Mouse (Mus musculus) T-cell, adult 66 days (primary cell): ENCODE results near the gene Ddx56. TPM values are rescaled to one million over a fixed set of nuclear protein-coding genes. Genes with fewer than 3 reads are reported as not detected.

Experiments used
- total RNA-seq, 2 experiments: library from RNA; stranded (reverse); gene quantifications; 3 replicates in 1 of 2; 4 replicates in 1 of 2; pipeline ENCODE4 v1.2.4; 2023

Gene Ddx56
- 10 to 100 TPM; 81.5 to 92.5 TPM for total RNA-seq

DNA sequence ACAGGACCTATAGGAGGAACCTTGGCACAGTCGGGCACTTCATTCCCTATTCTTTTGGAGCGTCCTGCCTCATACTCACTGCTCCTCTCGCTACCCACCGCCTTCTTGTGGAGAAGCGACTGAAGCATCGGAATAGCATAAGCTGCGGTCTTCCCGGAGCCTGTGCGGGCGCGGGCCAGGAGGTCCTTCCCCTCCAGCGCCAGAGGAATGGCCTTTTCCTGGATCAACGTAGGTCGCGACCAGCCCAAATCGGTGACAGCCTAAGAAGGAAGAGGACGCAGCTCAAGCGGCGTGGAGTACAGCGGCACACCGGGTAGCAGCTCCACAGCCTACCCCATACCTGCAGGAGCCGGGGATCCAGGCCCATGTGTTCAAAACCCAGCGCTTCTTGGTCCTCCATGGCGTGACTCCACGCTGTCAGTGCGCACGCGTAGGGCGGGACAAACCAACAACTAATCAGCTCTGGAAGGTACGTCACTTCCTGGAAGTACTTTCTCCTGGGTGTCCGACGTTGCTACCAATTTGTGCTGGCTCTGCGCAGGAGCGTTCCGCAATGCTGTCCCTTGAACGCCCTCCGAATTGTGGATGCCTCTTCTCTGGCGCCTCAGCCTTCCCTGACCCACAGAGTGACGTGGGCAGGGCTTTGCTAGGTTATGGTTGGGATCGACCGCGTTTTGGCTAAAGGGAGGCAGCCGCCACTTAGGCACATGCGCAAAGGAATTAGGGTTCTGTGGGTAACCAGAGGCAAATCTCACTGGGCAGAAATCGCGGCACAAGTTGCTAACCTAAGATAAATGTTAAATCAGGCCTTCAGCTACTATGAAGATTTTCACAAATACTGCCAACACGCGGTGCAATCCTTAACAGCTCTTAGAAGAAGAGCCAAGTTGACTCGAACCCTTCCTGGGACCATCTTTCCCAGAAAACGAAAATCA, at the start of gene Ddx56:
Ddx56 (minus strand) TSS at position 453 of the 935 bp plus-strand sequence.

GRCm38 (mm10) chr11:6291401-6292115, 24.0 kb upstream of the Ddx56 start, which contains the start of gene Ogdh:
Gene Ogdh (plus strand): TSS chr11:6291633.

DNA sequence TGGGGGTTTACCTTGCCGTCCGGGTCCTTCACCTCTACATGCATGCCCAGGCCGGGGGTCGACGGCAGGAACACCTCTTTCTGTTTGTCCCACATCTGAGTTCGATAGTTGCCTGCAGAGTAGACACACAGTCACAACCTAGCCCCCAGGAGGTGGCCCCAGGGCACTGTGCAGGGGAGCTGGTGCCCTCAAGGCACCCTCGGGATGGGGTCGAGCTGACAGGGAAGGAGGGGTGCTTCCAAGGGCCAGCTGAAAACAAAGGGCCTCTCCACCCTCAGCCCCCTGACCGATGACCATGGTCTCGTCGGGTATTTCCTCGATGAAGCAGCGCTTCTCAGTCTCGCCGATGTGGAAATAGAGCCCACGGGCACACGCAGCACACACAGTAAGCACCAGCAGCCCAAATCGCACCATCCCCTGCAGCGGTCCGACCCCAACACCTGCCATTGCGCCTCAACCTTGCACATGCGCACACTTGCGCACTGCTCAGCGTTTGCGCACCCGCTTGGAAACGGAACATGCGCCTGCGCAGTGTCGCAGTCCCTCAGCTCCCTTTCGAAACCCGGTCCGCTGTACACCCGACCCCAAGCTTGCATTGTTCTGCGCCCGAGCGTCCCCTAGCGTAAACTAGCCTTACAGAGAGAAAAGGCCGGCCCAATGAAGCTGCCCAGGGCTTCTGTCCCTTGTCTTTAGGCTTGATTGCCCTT, 7.0 kb upstream of the Ddx56 start, which contains the start of gene Tmed4:
Tmed4 (minus strand) TSS at position 484 of the 707 bp plus-strand sequence.

GRCm38 (mm10) chr11:6230012-6230411, 37.6 kb downstream of the Ddx56 start, which contains the start of gene Npc1l1:
Gene Npc1l1 (minus strand): TSS chr11:6230143.

Other genes starting within 250 kb of the Ddx56 start
- gene Camk2b, start 201.4 kb downstream of the Ddx56 start, total RNA-seq, result 10 to 100 TPM; 12.4 to 14.4 TPM
- gene A730071L15Rik, start 67.7 kb downstream of the Ddx56 start, total RNA-seq, result 1 to 10 TPM in 1 of 2 experiments, under 1 TPM in 1; 0.47 to 1.1 TPM
- 10 to 100 TPM; 64.9 to 69.8 TPM for gene Nudcd3, start 67.4 kb downstream of the Ddx56 start, total RNA-seq
- gene Npc1l1, start 37.6 kb downstream of the Ddx56 start, total RNA-seq, result under 1 TPM; 0.15 TPM
- gene Tmed4, start 7.1 kb upstream of the Ddx56 start, total RNA-seq, result 10 to 100 TPM; 39.9 to 46.8 TPM
- 100 to 1,000 TPM; 161 to 167 TPM for gene Ogdh, start 23.9 kb upstream of the Ddx56 start, total RNA-seq
- 100 to 1,000 TPM; 101 to 103 TPM for gene Zmiz2, start 121.3 kb upstream of the Ddx56 start, total RNA-seq
- 1,000 to 10,000 TPM; 1,227 to 1,397 TPM for gene Ppia, start 147.7 kb upstream of the Ddx56 start, total RNA-seq
- 10 to 100 TPM; 57.6 to 60.1 TPM for gene H2afv, start 176.7 kb upstream of the Ddx56 start, total RNA-seq
- 10 to 100 TPM; 67.2 to 67.4 TPM for gene Purb, start 208.1 kb upstream of the Ddx56 start, total RNA-seq